Mouse (Mus musculus) olfactory bulb, adult 2 months (tissue): Measurements from ENCODE around the gene Plxdc2.

Experiments used
- CTCF ChIP-seq: fragments of 200-500 bp; IDR thresholded peaks from 2 replicates; pipeline ENCODE4 v1.5.1; 2012; ENCODE audit warnings: low read depth, mild to moderate bottlenecking, low read length, moderate library complexity; ENCODE audit not compliant: insufficient read depth
- POLR2A ChIP-seq: fragments of 200-500 bp; IDR thresholded peaks from 2 replicates; pipeline ENCODE4 v1.6.1; 2012; ENCODE audit warnings: mild to moderate bottlenecking, low read depth, low read length, moderate library complexity; ENCODE audit not compliant: insufficient read depth

DNA sequence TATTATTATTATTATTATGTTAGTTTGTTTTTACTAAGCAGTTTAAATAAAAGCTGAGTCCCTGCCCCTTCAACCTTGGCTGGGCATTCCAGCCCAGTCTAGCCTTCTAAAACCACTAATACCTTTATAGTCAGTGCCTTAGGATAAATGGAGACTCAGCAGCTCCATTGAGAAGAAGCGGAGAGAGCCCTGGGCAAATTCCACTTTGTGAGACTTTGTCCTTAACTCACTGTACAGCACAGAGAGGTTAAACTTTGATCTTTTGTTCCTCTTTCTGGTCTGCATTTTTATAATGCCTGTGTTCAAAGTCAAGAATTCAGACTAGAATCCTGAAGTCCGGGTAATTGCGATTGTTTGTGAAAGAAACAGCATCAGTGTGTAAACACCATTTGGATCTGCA, 41.4 kb downstream of the Plxdc2 start:
- TF ChIP-seq POLR2A (no peak), CTCF (no peak)
